Mouse (Mus musculus): ENCODE measurements around the gene Oscar.
"Not testable (repeated sequence)": the region's sequence is repeated elsewhere in the genome, so short reads cannot be mapped to it uniquely, and the experiment has no call there.

The Oscar gene

GRCm38 (mm10) chr7:3611006-3611405, 5.0 kb downstream of the Oscar start:
- no peak for ATAC-seq (ENCODE audit: insufficient number of reproducible peaks, low FRiP score, low TSS enrichment)

DNA sequence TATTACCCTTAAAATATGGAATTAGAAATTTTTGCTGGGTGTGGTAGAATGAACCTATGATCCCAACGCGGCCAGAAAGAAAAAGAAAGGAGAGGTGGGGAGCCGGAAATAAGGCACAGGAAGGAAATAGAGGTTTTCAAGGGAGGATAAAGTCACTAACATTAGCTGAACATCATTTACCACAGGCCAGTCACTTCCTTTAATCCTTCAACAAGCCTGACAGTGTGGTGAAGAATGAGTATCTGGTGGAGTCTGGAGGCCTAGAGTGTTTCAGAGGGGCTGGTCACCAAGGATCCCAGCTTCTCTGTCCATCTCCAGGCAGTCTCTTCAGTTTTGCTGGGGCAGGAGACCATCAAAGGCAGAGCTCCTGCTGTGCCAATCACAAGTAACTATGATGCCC, 5.5 kb downstream of the Oscar start:
- ATAC-seq (ENCODE audit: insufficient number of reproducible peaks, low FRiP score, low TSS enrichment): no peak

DNA sequence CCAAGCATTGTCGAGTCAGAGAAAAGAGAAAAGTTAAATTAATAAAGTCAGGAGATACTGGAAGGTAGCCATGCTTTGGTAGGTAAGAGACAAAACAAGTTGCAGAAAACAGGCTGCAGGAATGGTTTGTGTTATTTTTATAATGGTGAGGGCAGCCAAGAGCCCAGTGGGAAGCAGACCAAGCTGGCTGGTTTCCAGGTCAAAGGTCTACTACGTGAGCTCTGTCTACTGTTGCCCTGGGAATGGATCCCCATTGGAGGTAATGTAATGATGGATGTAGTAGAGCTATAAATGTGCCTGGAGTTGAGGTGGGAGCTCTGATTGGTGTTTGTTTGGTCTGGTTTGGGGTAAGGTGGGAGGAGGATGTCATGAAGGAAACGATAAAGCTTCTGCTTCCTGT, 6.9 kb downstream of the Oscar start:
- no peak for ATAC-seq (ENCODE audit: insufficient number of reproducible peaks, low FRiP score, low TSS enrichment)

DNA sequence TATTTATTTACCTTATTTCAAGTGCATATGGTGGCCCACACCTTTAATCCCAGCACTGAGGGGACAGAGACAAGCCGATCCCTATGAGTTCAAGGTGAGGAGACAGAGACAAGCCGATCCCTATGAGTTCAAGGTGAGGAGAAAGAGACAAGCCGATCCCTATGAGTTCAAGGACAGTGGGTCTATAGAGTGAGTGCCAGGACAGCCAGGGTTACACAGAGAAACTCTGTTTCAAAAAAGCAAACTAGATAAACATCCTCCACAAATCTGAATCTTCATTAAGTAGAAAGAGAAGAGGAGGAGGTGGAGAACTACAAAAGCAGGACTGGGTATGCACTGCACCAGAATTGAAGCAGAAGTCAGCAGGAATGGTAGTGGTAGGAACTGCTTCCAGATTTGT, 7.3 kb downstream of the Oscar start:
- no peak for ATAC-seq (ENCODE audit: insufficient number of reproducible peaks, low FRiP score, low TSS enrichment)

- no peak for ATAC-seq (ENCODE audit: insufficient number of reproducible peaks, low FRiP score, low TSS enrichment)
Observed at GRCm38 (mm10) chr7:3607391-3607790, 8.6 kb downstream of the Oscar start.

DNA sequence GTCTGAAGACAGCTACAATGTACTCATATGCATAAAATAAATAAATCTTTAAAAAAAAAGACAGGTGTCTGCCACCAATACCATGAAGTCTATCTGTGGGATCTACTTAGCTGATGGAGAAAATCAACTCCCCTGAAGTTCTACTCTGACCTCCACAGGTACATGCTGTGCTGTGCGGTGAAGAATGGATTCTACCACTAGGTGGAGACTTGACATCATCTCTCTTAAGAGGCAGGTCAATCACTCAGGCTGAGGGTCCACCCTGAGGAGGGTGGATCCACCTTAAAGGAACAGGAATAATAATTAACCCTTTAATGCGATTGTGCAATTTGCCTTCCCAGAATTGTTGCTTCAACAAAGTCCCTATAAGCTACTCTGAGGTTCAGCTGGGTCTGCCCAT, 9.2 kb downstream of the Oscar start:
- no peak for ATAC-seq (ENCODE audit: insufficient number of reproducible peaks, low FRiP score, low TSS enrichment)

GRCm38 (mm10) chr7:3601119-3601518, 14.8 kb downstream of the Oscar start:
- no peak for ATAC-seq (ENCODE audit: insufficient number of reproducible peaks, low FRiP score, low TSS enrichment)

DNA sequence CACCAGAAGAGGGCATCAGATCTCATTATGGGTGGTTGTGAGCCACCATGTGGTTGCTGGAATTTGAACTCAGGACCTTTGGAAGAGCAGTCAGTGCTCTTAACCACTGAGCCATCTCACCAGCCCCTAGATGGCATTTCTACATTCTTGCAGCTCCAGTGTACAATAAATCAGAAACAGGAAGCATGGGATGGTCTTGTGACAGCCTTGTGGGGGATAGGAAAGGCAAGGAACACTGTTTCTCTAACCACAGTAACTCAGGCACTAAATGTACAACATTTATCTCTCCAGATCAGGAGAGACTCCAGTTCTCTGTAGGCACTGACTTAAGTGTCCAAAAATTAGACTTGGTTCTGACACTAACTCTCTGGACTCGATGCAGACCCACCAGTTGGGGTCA, 18.2 kb downstream of the Oscar start:
- not testable (repeated sequence) for ATAC-seq (ENCODE audit: insufficient number of reproducible peaks, low FRiP score, low TSS enrichment)

DNA sequence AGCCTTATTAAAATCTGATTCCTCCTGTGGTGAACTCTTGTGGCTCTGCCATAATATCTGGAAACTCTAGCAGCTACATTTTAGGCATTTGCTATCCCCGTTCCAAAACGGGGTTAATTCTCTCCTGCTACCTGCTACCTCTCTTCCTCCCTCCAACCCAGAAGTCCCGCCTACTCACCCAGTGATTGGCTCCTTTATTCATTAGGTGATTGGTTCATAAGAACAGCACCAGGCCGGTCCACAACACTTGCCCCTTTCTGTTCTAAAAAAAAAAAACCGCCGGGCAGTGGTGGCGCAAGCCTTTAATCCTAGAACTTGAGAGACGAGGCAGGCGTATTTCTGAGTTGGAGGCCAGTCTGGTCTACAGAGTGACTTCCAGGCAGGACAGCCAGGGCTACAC, 20.8 kb downstream of the Oscar start:
- no peak for ATAC-seq (ENCODE audit: insufficient number of reproducible peaks, low FRiP score, low TSS enrichment)

GRCm38 (mm10) chr7:3594686-3595085, 21.3 kb downstream of the Oscar start:
- ATAC-seq (ENCODE audit: insufficient number of reproducible peaks, low FRiP score, low TSS enrichment): no peak

DNA sequence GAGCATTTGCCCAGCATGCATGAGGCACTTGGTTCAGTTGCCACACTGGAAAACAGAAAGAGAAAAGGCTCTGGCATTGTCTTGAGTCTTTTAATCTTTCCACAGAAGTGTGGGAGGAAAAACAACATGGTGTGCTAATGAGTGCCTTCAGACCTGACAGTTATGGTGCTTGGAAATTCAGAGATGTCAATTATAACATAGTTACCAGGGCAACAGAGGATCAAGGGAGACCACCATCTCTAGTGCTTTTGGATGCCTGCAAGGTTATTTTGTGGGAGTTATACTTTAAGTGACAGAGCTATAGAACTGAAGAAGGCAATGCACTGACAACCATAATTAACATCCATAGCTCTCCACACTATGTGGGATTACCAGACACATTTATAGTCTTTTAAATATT, 22.1 kb downstream of the Oscar start:
- ATAC-seq (ENCODE audit: insufficient number of reproducible peaks, low FRiP score, low TSS enrichment): no peak

GRCm38 (mm10) chr7:3591534-3591933, 24.4 kb downstream of the Oscar start:
- no peak for ATAC-seq (ENCODE audit: insufficient number of reproducible peaks, low FRiP score, low TSS enrichment)

DNA sequence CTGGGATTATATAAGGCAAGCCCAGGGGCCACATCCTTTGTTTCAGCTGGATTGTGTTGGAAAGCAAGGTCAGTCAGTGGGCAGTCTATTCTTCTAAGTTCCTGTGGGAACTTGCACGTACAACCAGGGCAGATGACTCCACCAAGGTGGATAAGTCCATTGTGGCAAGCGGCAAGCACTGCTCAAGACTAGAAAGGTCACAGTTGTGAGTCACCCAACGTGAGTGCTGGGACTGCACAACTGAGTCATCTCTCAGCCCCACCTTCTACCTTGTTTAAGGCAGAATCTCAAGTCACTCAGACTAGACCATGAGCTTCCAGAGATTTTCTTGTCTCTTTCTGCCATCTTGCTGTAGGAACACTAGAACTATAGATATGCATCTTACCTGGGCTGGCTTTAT, 25.4 kb downstream of the Oscar start:
- ATAC-seq (ENCODE audit: insufficient number of reproducible peaks, low FRiP score, low TSS enrichment): no peak

GRCm38 (mm10) chr7:3587292-3587691, 28.7 kb downstream of the Oscar start:
- ATAC-seq (ENCODE audit: insufficient number of reproducible peaks, low FRiP score, low TSS enrichment): no peak

GRCm38 (mm10) chr7:3586255-3586654, 29.7 kb downstream of the Oscar start:
- no peak for ATAC-seq (ENCODE audit: insufficient number of reproducible peaks, low FRiP score, low TSS enrichment)

- ATAC-seq (ENCODE audit: insufficient number of reproducible peaks, low FRiP score, low TSS enrichment): no peak
Observed at GRCm38 (mm10) chr7:3585763-3586162, 30.2 kb downstream of the Oscar start.

DNA sequence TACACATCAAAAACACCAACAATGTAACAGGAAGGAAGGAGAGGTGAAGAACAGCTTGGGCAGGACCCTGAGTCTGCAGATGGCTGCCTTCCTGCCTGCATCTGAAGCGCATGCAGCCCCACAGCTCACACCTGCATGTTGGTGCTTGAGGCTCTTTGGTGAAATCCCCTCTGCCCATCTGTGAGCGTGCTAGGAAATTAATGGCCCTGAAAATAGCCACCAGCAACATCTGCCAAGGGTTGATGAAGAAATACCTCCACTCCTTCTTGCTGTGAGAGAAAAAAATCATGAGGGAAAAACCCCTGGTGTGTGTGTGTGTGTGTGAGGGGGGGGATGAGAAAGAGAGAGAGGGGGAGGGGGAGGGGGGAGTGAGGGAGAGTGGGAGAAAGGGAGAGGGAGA, 35.9 kb downstream of the Oscar start:
- ATAC-seq (ENCODE audit: insufficient number of reproducible peaks, low FRiP score, low TSS enrichment): no peak

- no peak for ATAC-seq (ENCODE audit: insufficient number of reproducible peaks, low FRiP score, low TSS enrichment)
Observed at GRCm38 (mm10) chr7:3578952-3579546, 36.9 kb downstream of the Oscar start.

- ATAC-seq (ENCODE audit: insufficient number of reproducible peaks, low FRiP score, low TSS enrichment): no peak
Observed at GRCm38 (mm10) chr7:3578196-3578595, 37.8 kb downstream of the Oscar start.

GRCm38 (mm10) chr7:3576354-3577124, 39.4 kb downstream of the Oscar start:
- ATAC-seq (ENCODE audit: insufficient number of reproducible peaks, low FRiP score, low TSS enrichment): no peak

DNA sequence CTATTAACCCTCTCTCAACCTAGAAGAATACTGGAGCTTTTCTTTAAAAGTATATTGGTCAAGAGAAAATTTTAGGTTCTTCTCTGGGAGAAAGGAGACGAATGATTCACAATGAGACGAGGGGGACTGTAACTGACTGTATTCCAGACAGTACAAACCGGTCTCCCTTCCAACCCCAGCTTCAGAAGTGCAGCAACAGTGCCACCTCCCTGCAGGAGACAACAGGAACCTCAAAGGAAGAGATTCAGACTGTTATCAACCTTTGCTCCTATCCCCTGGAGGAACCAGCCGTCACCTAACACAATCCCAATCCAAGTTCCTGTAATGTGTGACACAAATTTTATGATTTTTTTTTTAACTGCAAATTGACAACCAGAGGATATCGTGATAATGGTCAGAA, 41.7 kb downstream of the Oscar start:
- ATAC-seq (ENCODE audit: insufficient number of reproducible peaks, low FRiP score, low TSS enrichment): no peak

GRCm38 (mm10) chr7:3571847-3572246, 44.1 kb downstream of the Oscar start:
- ATAC-seq (ENCODE audit: insufficient number of reproducible peaks, low FRiP score, low TSS enrichment): no peak

Data from cerebellum, adult (tissue).